Mouse (Mus musculus) fibroblast of lung, adult 2 months (primary cell): ENCODE data around the gene Arhgap18.
A peak's percentile ranks its signal among the peaks of the same experiment; 100 is the strongest.

ENCODE experiments used
- DNase-seq: peaks from one replicate; pipeline ENCODE4 v3.0.0-alpha.2; 2011; ENCODE audit warnings: low read depth

Gene Arhgap18

GRCm38 (mm10) chr10:26752929-26753567 is at the start of gene Arhgap18:
Gene Arhgap18, plus strand, starts transcription at chr10:26753421.
- no peak for DNase-seq

DNA sequence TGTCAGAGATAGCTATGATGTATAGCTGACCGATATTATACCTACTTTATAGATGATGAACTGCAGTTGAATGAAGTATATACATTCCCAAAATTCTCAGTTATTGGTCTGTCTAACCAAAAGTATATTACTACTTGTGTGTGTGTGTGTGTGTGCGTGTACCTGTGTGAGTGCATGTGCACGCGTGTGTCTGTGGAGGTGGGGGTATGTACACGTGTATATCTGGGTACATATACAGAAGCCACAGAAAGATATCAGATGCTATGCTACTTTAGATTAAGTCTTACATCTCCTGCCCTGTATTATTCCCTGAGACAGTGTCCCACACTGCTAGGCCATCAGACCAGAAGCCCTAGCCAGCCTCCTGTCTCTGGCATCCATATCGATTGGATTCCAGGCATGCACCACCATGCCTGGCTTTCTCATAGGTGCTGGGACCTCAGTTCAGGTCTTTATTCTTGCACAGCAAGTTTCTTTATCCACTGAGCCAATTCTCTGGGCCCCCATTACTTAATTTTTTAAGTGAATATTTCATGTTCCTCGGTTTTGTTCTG is 42.7 kb upstream of the Arhgap18 start:
- DNase-seq: no peak

GRCm38 (mm10) chr10:26711068-26711467 is 42.2 kb upstream of the Arhgap18 start:
- peak; percentile 29 for DNase-seq

- DNase-seq: no peak
Measured at GRCm38 (mm10) chr10:26713986-26714385, 39.2 kb upstream of the Arhgap18 start.

- no peak for DNase-seq
Measured at GRCm38 (mm10) chr10:26724704-26725103, 28.5 kb upstream of the Arhgap18 start.

DNA sequence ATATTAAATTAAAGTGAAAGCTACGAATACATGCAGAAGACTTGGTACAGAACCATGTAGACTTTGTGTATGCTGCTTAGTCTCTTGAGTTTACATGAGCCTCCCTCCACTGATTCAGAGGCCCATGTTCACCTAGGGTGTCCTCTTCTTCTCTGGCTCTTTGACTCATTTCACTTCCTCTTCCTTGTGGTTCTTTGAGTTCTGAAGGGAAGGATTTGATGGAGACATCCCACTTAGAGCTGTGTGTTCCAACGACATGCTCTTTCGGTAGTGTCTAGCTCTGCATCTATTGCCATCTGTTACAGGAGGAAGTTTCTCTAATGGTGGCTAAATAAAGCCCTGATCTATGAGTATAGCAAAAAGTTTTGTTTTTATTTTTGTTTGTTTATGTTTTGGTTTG is 28.0 kb upstream of the Arhgap18 start:
- DNase-seq: no peak

DNA sequence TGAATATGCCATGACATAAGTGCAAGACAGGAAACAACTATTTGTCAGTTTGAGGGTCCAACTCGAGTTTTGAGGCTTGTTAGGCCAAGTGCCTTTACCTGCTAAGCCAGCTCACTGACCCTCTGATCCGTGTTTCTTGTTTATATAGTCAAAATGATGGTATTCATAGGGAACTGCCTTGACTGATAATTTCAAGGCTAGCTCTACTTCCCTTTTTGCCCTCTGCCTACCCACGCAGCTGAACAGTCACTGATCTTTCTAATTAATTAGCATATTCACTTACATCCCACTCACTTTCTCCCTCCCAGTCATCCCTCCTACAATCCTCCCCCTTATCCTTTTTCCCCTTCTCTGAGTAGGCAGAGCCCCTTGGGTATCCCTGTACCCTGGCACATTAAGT is 2.4 kb upstream of the Arhgap18 start:
- DNase-seq: no peak

DNA sequence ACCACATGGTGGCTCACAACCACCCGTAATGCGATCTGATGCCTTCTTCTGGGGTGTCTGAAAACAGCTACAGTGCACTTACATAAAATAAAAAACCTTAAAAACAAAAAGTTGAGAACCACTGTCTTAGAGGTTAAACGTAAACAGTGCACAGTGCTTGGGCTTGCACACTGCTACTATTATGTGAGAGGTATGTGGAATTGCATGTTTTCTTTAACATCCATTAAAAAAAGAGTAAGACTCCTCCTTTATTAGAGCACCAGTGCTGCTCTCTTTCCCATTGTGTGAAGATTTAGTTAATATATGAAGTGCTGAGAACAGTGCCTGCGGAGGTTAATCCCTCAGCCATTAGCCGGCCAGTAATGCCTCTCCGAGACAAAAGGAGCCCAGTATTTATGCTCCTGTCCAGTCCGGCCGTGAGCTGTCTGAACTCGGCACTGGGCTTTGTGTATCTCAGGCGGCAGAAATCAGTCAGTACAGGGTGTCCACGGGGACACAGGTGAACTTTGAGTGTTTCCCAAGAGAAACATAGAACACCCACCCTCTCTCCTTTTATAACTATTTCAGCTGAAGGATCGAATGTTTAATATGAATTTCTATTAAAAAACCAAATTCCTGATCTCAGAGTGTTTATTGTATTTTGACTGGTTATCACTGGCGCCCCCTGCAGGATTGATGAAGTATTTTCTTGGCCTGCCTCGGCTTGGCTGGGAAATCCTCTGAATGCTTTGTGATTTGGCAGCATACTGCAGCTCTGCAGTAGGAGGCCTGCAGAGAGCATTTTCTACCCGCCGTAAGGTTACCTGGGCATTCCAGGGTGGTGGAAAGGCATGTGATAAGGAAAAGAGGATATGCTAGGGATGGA is 925 bp upstream of the Arhgap18 start:
- DNase-seq: no peak

- DNase-seq: no peak
Measured at GRCm38 (mm10) chr10:26754006-26754405, 785 bp downstream of the Arhgap18 start.

GRCm38 (mm10) chr10:26757231-26757630 is 4.0 kb downstream of the Arhgap18 start:
- no peak for DNase-seq

DNA sequence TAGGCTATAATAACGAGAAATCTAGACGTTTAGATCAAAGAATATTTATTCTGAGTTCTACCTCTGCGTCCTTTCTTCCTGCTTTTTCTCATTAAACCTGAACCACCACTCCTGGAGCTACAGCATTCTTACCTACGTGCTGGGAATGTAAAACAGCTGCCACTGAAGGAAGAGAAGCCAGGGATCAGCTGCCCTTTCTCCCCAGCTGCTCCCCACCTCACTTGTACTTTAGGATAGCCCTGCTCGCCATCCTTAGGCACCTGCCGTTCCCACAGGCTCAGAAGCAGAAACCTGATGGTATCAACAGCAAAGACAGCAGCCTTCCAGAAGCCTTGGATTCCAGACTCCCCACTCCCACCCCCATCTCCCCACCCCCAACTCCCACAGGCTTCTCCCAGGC is 6.2 kb downstream of the Arhgap18 start:
- no peak for DNase-seq

- no peak for DNase-seq
Measured at GRCm38 (mm10) chr10:26761103-26761502, 7.9 kb downstream of the Arhgap18 start.

- DNase-seq: no peak
Measured at GRCm38 (mm10) chr10:26761991-26762903, 9.0 kb downstream of the Arhgap18 start.

DNA sequence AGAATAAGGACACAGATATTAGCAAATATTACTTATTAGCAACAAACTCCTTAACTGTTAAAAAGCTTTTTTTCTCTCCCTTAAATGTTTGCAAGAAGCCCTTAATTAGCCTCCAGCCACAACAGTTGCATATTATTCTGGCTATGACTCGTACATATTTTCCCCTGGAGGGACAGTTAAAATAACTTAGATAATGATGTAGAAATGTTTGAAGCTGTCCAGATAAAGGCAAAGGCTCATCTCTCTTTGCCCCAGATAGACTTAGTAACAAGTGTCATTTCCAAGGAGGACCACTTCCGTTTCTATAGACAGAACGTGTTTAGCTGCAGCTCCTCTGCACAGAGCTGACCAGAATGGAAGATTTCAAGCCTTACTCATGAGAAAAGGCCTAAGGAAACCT is 14.0 kb downstream of the Arhgap18 start:
- no peak for DNase-seq

- DNase-seq: no peak
Measured at GRCm38 (mm10) chr10:26768943-26769342, 15.7 kb downstream of the Arhgap18 start.

- no peak for DNase-seq
Measured at GRCm38 (mm10) chr10:26770035-26770434, 16.8 kb downstream of the Arhgap18 start.

GRCm38 (mm10) chr10:26771938-26772623 is 18.9 kb downstream of the Arhgap18 start:
- DNase-seq: peak; percentile 84

DNA sequence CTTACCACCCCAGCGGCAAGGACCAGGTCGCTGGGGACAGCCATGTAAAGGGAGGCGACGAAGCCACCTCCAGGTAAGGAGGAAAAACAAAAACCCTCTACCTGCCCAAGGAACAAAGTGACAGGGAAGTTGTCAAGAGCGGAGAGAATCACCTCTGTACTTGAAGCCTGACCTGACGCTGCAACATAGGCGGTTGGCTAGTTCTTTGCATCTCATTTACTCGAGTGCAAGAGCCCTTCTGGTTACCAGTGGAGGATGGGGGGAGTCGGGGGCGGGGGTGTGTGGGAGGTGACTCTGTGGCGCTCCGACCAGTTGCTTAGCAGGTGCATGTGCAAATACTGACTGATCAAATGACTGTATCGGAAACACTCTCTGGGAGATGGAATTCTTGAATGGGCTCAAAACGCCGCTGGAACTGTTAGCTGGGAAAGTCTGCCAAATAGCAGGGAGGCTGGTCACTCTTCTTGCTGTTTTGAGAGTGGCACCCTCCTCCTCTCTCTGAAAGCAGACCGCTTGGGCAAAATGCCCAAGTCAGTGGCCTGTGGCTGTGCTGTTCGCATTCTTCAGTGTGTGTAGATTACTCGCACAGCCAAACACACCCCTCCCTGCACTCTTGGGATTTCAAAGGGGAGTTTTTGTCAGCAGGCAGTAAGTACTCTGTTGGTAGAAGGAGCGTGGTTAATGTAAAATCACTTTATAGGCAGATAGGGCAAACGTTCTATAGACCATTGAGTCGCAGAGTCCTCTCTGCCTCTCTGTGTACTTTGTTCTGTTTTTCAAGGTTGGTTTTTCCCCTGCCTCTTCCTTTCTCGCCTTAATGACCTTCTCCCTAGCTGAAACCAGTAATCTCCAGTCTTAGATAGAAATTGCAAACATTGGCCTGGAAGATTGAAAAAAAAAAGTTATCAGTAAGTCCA is 19.7 kb downstream of the Arhgap18 start:
- DNase-seq: peak; percentile 91

- DNase-seq: no peak
Measured at GRCm38 (mm10) chr10:26773541-26773940, 20.3 kb downstream of the Arhgap18 start.

DNA sequence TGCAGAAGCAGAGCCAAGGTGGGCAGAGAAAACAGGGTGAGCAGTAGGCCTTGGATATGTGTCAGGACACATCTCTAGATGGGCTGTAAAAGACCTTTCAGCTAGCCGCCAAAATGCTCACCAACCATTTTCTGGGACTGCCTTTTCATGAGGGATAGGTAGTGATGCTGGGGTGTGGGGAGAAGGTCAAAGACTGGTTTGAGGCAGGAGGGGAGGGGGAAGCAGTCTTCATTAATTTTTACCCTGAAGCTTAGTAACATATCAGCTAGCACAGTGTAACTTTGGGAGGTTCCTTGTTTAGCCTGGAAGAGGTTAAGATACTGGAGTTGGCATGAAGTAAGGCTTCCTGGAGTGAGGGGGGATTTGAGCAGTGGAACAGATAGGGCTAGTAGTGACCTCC is 21.0 kb downstream of the Arhgap18 start:
- no peak for DNase-seq
